Mouse (Mus musculus) embryonic facial prominence, embryonic 13.5 days (tissue): ENCODE measurements around the gene Lrp8. TPM values are rescaled to one million over a fixed set of nuclear protein-coding genes. Genes with fewer than 3 reads are reported as not detected.

Experiments
- ATAC-seq: fragments of 200-750 bp; cut with Nextera tagmentation; 2 replicates; pipeline ENCODE4 v1.8.0; 2017; ENCODE audit warnings: low read depth; ENCODE audit not compliant: insufficient number of reproducible peaks, insufficient read depth, low FRiP score, low TSS enrichment
- H3K27ac ChIP-seq: fragments of 300-500 bp; sonication (generic); 2 replicates; pipeline ENCODE4 v1.5.1; 2015; ENCODE audit warnings: moderate library complexity, mild to moderate bottlenecking, inconsistent platforms
- H3K27me3 ChIP-seq: fragments of 300-500 bp; sonication (generic); 2 replicates; pipeline ENCODE4 v1.6.1; 2015; ENCODE audit warnings: mild to moderate bottlenecking, inconsistent platforms
- H3K36me3 ChIP-seq: fragments of 300-500 bp; sonication (generic); 2 replicates; pipeline ENCODE4 v1.6.1; 2015; ENCODE audit warnings: mild to moderate bottlenecking, inconsistent platforms
- H3K4me1 ChIP-seq: fragments of 300-500 bp; sonication (generic); 2 replicates; pipeline ENCODE4 v1.6.1; 2015; ENCODE audit warnings: inconsistent platforms
- H3K4me2 ChIP-seq: fragments of 300-500 bp; sonication (generic); 2 replicates; pipeline ENCODE4 v1.6.1; 2015; ENCODE audit warnings: moderate library complexity, mild to moderate bottlenecking, inconsistent platforms
- H3K4me3 ChIP-seq: fragments of 300-500 bp; sonication (generic); 2 replicates; pipeline ENCODE4 v1.5.1; 2015; ENCODE audit warnings: mild to moderate bottlenecking, inconsistent platforms
- H3K9ac ChIP-seq: fragments of 300-500 bp; sonication (generic); 2 replicates; pipeline ENCODE4 v1.6.1; 2015; ENCODE audit warnings: mild to moderate bottlenecking, inconsistent platforms
- H3K9me3 ChIP-seq: fragments of 300-500 bp; sonication (generic); 2 replicates; pipeline ENCODE4 v1.6.1; 2016; ENCODE audit warnings: inconsistent platforms
- WGBS: fragments of 180-500 bp; shearing (Covaris S2); methylation state at CpG from one replicate; pipeline ENCODE4 v1.1.7; 2015; ENCODE audit warnings: mixed read lengths; 5-methylcytosine and 5-hydroxymethylcytosine counted together
- polyA plus RNA-seq: library from polyadenylated mRNA; unstranded; fragments of >200 nt; fragmentation: Nextera tagmentation; extraction: Ambion mirVana; gene quantifications from 2 replicates; pipeline ENCODE4 v1.2.1, GENCODE M21; 2015

The Lrp8 gene
- polyA plus RNA-seq, 1 experiment from 2014 or later, result 4.1 TPM

DNA sequence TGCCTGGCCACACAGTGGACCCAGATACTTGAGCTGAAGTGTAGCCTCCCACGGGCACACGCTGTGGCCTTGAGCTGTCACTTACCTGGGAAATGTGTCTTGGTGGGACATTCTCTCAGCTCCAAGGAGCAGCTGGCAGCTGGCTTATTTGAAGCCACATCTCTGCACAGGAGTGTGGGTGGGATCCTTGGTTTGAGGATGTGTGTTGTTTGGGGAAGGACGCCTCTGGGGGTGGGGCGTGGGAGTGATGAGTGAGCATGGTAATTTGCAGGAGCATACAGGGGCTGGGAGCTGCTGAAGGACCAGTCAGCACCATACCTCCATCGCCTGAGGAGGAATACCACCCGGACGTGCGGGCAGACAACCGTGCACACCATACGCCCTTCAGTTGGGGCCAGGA is 28.1 kb downstream of the Lrp8 start:
- 0 out of 2 replicates have a peak, but pooled peaks cover 3% of the 10 kb centered on the region for H3K36me3 ChIP-seq
- no peaks in the 10 kb centered on the region for H3K27me3 ChIP-seq
- no peak overlapping the region; the same call in 1 of the 2 replicates for H3K9ac ChIP-seq
- H3K4me1 ChIP-seq, result peaks cover 35% of the 10 kb centered on the region
- H3K27ac ChIP-seq, result no peak overlapping the region
- no peaks in the 10 kb centered on the region for H3K9me3 ChIP-seq
- no peak overlapping the region for H3K4me3 ChIP-seq
- no peak for ATAC-seq
- WGBS, result 88% methylated on average over 10 of the region's 10 CpGs
- H3K4me2 ChIP-seq, result no peak overlapping the region

DNA sequence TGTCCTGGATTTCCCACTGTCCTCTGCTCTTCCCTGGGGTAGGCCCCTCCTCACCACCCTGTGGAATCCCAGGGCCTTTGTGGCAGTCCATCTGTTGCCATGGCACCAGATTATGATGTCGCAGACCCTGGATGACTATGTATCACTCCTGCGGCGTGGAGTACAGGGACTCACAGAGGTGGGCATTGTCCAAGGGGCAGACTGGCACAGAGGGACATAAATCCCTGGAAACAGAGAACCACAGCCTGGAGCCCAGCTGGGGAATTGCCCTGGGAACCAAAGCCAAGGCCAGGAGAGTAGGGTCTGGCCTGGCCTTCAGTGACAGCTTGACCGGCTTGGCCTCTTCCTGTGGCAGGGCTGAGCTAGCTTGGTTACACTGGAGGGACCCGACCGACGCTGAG is 28.8 kb downstream of the Lrp8 start:
- WGBS, result 75% methylated on average over 7 of the region's 7 CpGs
- Histone ChIP-seq H3K27me3 (no peaks in the 10 kb centered on the region), H3K4me1 (peaks cover 40% of the 10 kb centered on the region), H3K36me3 (0 out of 2 replicates have a peak, but pooled peaks cover 3% of the 10 kb centered on the region), H3K9me3 (no peaks in the 10 kb centered on the region), H3K4me3 (no peak overlapping the region), H3K9ac (peak overlapping the region; percentile 7; the same call in 1 of the 2 replicates), H3K27ac (no peak overlapping the region), H3K4me2 (no peak overlapping the region)
- no peak for ATAC-seq

DNA sequence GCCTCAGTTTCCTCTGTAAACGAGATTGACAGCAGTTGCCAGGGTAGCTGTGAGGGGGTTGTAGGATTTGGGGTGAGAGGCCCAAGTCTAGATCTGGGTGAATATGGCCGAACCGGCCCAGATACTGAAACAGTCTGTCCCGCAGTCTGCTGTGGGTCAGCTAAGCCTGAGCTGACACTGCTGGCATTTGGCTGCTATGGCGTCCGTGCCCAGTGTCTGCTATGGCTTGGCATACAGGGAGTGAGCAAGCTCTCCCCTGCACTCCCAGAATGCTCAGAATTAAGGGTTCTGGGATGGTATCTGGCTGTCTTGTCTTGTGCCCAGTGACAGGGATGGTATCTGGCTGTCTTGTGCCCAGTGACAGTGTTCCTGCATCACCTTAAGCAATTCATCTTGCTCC is 29.6 kb downstream of the Lrp8 start:
- no peaks in the 10 kb centered on the region for H3K27me3 ChIP-seq
- 91% methylated on average over 6 of the region's 6 CpGs for WGBS
- H3K4me2 ChIP-seq, result no peak overlapping the region
- no peaks in the 10 kb centered on the region for H3K9me3 ChIP-seq
- H3K9ac ChIP-seq, result no peak overlapping the region
- ATAC-seq, result no peak
- 0 out of 2 replicates have a peak, but pooled peaks cover 3% of the 10 kb centered on the region for H3K36me3 ChIP-seq
- H3K27ac ChIP-seq, result no peak overlapping the region
- H3K4me1 ChIP-seq, result peaks cover 48% of the 10 kb centered on the region
- no peak overlapping the region for H3K4me3 ChIP-seq

DNA sequence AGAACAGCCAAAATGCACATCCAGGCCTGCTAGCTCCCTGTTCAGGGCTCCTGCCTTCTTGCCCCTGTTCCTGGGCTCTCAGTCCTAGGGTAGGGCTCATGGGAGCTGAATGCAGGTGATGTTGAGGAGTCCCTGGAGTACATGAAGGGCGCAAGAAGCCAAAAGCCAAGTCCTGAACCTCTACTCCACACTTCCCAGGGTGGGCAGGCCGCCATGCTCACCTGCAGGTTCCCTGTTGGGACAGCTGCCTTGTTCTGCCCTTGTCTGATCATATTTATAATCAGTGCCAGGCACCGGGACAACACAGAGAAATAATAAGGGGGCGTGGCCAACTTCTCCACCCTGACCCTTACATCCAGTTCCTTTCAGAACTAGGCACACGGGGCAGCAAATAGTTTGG is 31.5 kb downstream of the Lrp8 start:
- no peak for ATAC-seq
- no peak overlapping the region for H3K4me2 ChIP-seq
- peaks cover 53% of the 10 kb centered on the region for H3K4me1 ChIP-seq
- no peaks in the 10 kb centered on the region for H3K27me3 ChIP-seq
- 0 out of 2 replicates have a peak, but pooled peaks cover 3% of the 10 kb centered on the region for H3K36me3 ChIP-seq
- H3K9ac ChIP-seq, result no peak overlapping the region
- H3K4me3 ChIP-seq, result no peak overlapping the region
- H3K27ac ChIP-seq, result peak overlapping the region; percentile 49; the same call in 1 of the 2 replicates
- no peaks in the 10 kb centered on the region for H3K9me3 ChIP-seq
- 81% methylated on average over 5 of the region's 5 CpGs for WGBS

DNA sequence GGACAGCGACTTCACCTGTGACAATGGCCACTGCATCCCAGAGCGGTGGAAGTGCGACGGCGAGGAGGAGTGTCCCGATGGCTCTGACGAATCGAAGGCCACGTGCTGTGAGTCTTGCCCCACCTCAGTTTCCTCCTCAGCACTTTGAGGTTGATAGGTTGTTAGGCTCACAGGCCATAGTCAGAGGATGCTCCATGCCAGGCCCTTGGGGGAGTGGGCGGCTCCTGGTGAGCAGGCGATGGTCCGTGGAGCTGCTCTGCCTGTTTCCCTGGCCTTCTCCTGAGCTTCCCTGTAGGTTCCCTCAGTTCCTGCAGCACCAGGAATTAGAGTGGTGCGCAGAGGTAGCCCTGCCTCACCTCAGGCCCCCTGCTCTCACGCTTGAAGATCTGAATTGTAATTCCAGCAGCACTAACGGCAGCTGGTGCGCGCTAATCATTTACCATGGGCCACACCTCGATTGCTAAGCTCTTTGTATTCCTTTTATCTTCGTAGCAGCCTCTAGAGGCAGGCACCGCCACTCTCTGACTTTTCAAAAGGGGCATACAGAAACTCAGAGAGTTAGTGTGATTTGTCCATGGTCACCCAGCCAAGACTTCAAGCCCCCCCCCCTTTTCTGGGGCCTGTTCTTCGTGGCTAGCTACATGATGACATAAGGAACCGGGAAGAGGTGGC is 32.7 kb downstream of the Lrp8 start:
- H3K4me3 ChIP-seq, result no peak overlapping the region
- H3K9ac ChIP-seq, result no peak overlapping the region
- WGBS, result 61% methylated on average over 22 of the region's 22 CpGs
- no peak overlapping the region for H3K27ac ChIP-seq
- no peak for ATAC-seq
- no peaks in the 10 kb centered on the region for H3K9me3 ChIP-seq
- H3K4me1 ChIP-seq, result peaks cover 41% of the 10 kb centered on the region
- no peak overlapping the region for H3K4me2 ChIP-seq
- no peaks in the 10 kb centered on the region for H3K27me3 ChIP-seq
- H3K36me3 ChIP-seq, result 0 out of 2 replicates have a peak, but pooled peaks cover 3% of the 10 kb centered on the region

DNA sequence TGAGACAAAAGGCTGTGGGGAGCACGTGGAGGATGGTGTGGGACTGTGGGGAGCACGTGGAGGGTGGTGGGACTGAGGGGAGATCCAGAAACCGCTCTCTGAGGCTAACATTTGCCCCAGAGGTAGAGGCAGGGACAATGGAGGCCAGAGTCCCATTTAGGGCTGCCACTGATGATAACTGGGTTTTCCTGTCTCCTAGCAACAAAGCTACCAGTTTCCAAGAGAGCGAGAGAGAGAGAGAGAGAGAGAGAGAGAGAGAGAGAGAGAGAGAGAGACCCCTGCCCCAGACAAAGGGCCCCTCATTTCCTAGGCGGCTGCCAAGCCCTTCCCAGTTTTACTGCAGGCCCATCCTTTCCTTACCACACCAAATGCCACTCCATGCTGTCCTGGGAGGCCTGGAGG is 33.4 kb downstream of the Lrp8 start:
- peaks cover 35% of the 10 kb centered on the region for H3K4me1 ChIP-seq
- WGBS, result 46% methylated on average over 5 of the region's 5 CpGs

DNA sequence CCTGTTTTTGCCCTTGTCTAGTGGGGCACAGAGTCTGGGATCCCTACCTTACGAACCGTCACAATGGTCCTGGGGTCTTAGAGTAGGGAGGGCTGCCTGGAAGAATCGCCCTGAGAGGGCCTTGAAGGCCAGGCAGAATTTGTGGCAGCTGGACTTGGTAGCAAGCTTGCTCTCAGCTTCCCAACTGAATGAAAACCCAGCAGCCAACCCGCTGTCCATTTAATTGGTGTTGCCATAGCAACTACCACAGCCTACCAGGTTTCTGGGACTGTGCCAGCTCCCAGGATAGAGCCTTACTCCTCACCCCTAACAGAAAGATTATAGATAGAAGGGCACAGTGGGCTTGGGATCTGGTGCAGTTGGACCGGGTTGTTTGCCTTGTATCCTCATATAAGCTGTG is 34.7 kb downstream of the Lrp8 start:
- Histone ChIP-seq H3K9me3 (no peaks in the 10 kb centered on the region), H3K4me1 (peaks cover 34% of the 10 kb centered on the region), H3K4me2 (no peak overlapping the region), H3K4me3 (no peak overlapping the region), H3K36me3 (0 out of 2 replicates have a peak, but pooled peaks cover 3% of the 10 kb centered on the region), H3K27me3 (no peaks in the 10 kb centered on the region), H3K9ac (no peak overlapping the region), H3K27ac (no peak overlapping the region)
- ATAC-seq, result no peak
- WGBS, result 65% methylated on average over 5 of the region's 5 CpGs

More for the DNA sequence above, 33.4 kb downstream of the Lrp8 start:
- no peak overlapping the region for H3K27ac ChIP-seq
- ATAC-seq, result no peak
- no peaks in the 10 kb centered on the region for H3K27me3 ChIP-seq
- H3K4me3 ChIP-seq, result no peak overlapping the region
- H3K4me2 ChIP-seq, result no peak overlapping the region
- H3K9me3 ChIP-seq, result no peaks in the 10 kb centered on the region
- no peak overlapping the region for H3K9ac ChIP-seq
- H3K36me3 ChIP-seq, result 0 out of 2 replicates have a peak, but pooled peaks cover 3% of the 10 kb centered on the region

DNA sequence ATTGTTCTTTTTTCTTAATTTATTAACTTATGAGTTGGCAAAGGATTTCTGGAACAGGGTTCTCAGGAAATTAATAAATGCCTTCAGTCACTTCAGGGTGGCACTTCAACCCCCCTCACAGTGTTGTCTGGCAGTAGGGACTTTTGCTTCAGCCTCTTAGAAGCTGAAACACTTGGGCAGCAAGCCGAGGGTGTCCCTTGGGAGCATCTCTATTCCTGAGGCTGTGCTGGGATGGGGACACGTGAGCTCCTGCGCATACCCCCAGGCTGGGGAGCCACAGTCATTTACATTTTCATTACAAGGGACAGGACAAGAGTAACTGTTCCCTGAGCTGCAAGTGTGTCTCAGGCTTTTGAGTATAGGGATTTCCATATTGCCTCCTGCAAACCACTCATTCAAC is 35.8 kb downstream of the Lrp8 start:
- H3K27me3 ChIP-seq, result no peaks in the 10 kb centered on the region
- H3K4me1 ChIP-seq, result peaks cover 29% of the 10 kb centered on the region
- no peak overlapping the region for H3K4me2 ChIP-seq
- no peak overlapping the region for H3K9ac ChIP-seq
- no peak overlapping the region for H3K4me3 ChIP-seq
- 74% methylated on average over 3 of the region's 3 CpGs for WGBS
- H3K9me3 ChIP-seq, result no peaks in the 10 kb centered on the region
- H3K36me3 ChIP-seq, result 0 out of 2 replicates have a peak, but pooled peaks cover 3% of the 10 kb centered on the region
- ATAC-seq, result no peak
- no peak overlapping the region for H3K27ac ChIP-seq

DNA sequence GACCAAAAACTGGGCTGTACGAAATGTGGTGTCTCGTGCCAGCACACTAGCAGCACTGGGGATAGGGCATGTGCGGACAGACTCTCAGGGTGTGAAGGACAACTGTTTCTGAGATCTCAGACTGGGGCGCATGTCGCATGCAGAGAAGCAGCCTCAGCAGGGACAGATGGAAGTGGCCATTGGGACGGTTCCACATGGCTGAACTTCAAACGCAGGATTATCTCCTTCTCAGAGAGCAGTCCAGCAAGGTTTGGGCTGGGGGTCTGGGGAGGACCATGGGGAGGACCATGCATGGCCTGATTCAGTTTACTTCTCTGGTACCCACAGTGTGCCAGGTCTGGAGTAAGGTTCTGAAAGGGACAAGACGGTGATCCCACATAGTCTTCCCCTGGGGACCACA is 41.6 kb downstream of the Lrp8 start:
- WGBS, result 82% methylated on average over 8 of the region's 8 CpGs
- H3K9me3 ChIP-seq, result no peaks in the 10 kb centered on the region
- peaks cover 12% of the 10 kb centered on the region for H3K4me1 ChIP-seq
- H3K27ac ChIP-seq, result no peak overlapping the region
- H3K36me3 ChIP-seq, result 0 out of 2 replicates have a peak, but pooled peaks cover 2% of the 10 kb centered on the region
- no peak overlapping the region for H3K9ac ChIP-seq
- H3K4me2 ChIP-seq, result no peak overlapping the region
- ATAC-seq, result no peak
- H3K4me3 ChIP-seq, result no peak overlapping the region
- H3K27me3 ChIP-seq, result peaks cover 24% of the 10 kb centered on the region

DNA sequence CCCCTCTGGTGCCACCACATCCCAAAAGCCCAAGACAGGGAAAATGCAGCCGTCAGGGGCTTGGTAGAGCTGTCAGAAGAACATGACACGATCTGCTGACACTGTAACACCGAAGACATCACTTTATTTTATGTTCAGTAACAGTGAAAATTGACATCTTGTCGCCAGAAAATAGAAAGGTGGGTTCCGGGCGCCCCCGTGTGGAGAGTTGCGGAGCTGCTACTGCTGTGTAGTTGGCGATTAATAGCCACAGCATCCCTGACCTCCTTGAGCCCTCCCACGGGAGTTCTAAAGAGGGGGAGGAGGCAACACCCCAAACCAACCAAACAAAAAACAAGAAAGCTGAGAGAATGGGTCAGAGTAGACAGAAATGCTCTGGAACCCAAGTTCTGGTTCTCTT is 42.9 kb downstream of the Lrp8 start:
- no peak overlapping the region for H3K4me2 ChIP-seq
- H3K4me1 ChIP-seq, result peaks cover 12% of the 10 kb centered on the region
- H3K4me3 ChIP-seq, result no peak overlapping the region
- 0 out of 2 replicates have a peak, but pooled peaks cover 2% of the 10 kb centered on the region for H3K36me3 ChIP-seq
- H3K9ac ChIP-seq, result no peak overlapping the region
- no peak overlapping the region for H3K27ac ChIP-seq
- 3% methylated on average over 10 of the region's 10 CpGs for WGBS
- no peak for ATAC-seq
- H3K27me3 ChIP-seq, result peaks cover 24% of the 10 kb centered on the region
- no peaks in the 10 kb centered on the region for H3K9me3 ChIP-seq

DNA sequence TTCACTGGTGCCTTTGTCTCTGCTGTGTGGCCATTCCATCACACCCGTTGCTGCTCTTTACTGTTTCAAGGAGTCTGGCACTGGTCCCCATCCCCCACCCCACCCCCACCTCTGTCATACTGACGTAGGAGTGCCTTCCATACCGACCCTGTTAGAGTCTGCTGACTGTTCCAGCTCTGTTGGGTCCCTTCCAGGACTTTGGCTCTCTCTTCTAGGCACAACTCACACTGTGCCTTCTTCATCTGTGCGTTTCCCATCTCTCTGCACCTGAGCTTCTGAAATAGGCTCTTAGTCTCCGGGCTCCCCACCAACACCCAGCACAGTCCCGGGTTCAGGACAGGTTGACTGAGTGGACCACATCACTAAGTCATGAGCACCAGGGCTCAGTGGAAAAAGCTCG is 44.7 kb downstream of the Lrp8 start:
- Histone ChIP-seq H3K27me3 (peaks cover 24% of the 10 kb centered on the region), H3K27ac (no peak overlapping the region), H3K9ac (no peak overlapping the region), H3K4me3 (no peak overlapping the region), H3K4me1 (peaks cover 12% of the 10 kb centered on the region), H3K9me3 (no peaks in the 10 kb centered on the region), H3K4me2 (no peak overlapping the region), H3K36me3 (0 out of 2 replicates have a peak, but pooled peaks cover 2% of the 10 kb centered on the region)
- WGBS, result 60% methylated on average over 7 of the region's 7 CpGs
- no peak for ATAC-seq

DNA sequence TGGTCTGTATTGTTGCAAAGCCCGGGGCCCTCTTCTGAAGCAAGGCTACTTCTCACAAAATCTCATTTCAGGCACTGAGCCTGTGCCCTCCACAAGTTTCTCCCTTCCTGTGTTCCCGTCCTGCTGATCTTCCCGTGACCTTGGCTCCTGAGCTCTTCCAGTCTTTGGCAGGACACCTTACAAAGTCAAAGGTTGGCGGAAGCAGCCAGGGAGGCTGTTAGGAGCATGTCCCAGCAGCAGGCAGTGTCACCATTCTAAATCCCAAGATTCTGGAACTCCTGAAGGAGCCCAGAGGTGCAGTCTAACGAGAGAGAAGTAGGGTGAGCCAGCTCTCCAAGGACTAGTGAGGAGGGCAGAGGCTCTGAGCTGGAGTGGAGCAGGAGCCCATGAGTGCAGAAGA is 46.5 kb downstream of the Lrp8 start:
- WGBS, result 82% methylated on average over 5 of the region's 5 CpGs
- Histone ChIP-seq H3K36me3 (0 out of 2 replicates have a peak, but pooled peaks cover 2% of the 10 kb centered on the region), H3K27ac (no peak overlapping the region), H3K9me3 (no peaks in the 10 kb centered on the region), H3K4me3 (no peak overlapping the region), H3K4me1 (peaks cover 6% of the 10 kb centered on the region), H3K27me3 (peaks cover 24% of the 10 kb centered on the region), H3K4me2 (no peak overlapping the region), H3K9ac (no peak overlapping the region)
- no peak for ATAC-seq
